Mouse (Mus musculus): ENCODE results near the gene Sned1.

- TF ChIP-seq CTCF (IDR thresholded peaks at IDR 0.05; ENCODE audit: control insufficient read depth, insufficient read depth, insufficient replicate concordance, low read depth, low read length) (no peak), POLR2A (IDR thresholded peaks at IDR 0.05; ENCODE audit: control insufficient read depth, low read depth, low read length) (no peak)
Measured at GRCm38 (mm10) chr1:93245936-93246335, 10.3 kb downstream of the Sned1 start.

Data from testis, adult 2 months (tissue).